Mouse (Mus musculus): Measurements from ENCODE around the gene Rabl3.

GRCm38 (mm10) chr16:37533369-37534068 is 6.2 kb upstream of the Rabl3 start:
- TF ChIP-seq CHD2 (IDR thresholded peaks at IDR 0.05; ENCODE audit: low read depth, low read length) (no peak), MAFK (IDR thresholded peaks at IDR 0.05; ENCODE audit: insufficient read depth, low read depth, low read length) (no peak), ZC3H11A (IDR thresholded peaks at IDR 0.05; ENCODE audit: borderline replicate concordance, low read depth, low read length) (no peak)

Data from ES-E14 (cell line).